Mouse (Mus musculus) B cell, adult 67 days (primary cell): ENCODE data around the gene Zfp595. TPM values are rescaled to one million over a fixed set of nuclear protein-coding genes. Genes with fewer than 3 reads are reported as not detected.

ENCODE experiments used
- total RNA-seq, 2 experiments: library from RNA; stranded (reverse); gene quantifications; 4 replicates each; pipeline ENCODE4 v1.2.4; 2023

Gene Zfp595
- 10 to 100 TPM; 15.0 to 19.8 TPM for total RNA-seq

GRCm38 (mm10) chr13:67332019-67332724 is at the start of gene Zfp595:
TSS of gene Zfp595 (minus strand) at chr13:67332570.

GRCm38 (mm10) chr13:67375050-67375911 is 42.9 kb upstream of the Zfp595 start, which contains the start of the genes Gm28041 and Zfp456:
TSS of gene Gm28041 (minus strand) at chr13:67375733.
TSS of gene Zfp456 (minus strand) at chr13:67375810.

GRCm38 (mm10) chr13:67360131-67360744 is 27.9 kb upstream of the Zfp595 start, which contains the start of the genes Gm28044 and Zfp953:
TSS of gene Gm28044 (minus strand) at chr13:67360536.
TSS of gene Zfp953 (minus strand) at chr13:67360605.

GRCm38 (mm10) chr13:67305822-67306672 is 26.3 kb downstream of the Zfp595 start, which contains the start of gene Zfp457:
TSS of gene Zfp457 (minus strand) at chr13:67306485.

GRCm38 (mm10) chr13:67278314-67278713 is 54.1 kb downstream of the Zfp595 start, which contains the start of gene Zfp458:
TSS of gene Zfp458 (minus strand) at chr13:67278466.

Other genes starting within 250 kb of the Zfp595 start
- gene Zfp708, start 234.6 kb downstream of the Zfp595 start, total RNA-seq, result 1 to 10 TPM; 2.2 to 3.5 TPM
- gene Gm28557, start 224.0 kb downstream of the Zfp595 start, total RNA-seq, result 1 to 10 TPM; 4.0 to 5.8 TPM
- gene Rslcan18, start 216.3 kb downstream of the Zfp595 start, total RNA-seq, result 1 to 10 TPM in 1 of 2 experiments, under 1 TPM in 1; 0.95 to 1.4 TPM
- gene Zfp759, start 210.9 kb downstream of the Zfp595 start, total RNA-seq, result 10 to 100 TPM in 1 of 2 experiments, 1 to 10 TPM in 1; 8.9 to 10.7 TPM
- gene Rsl1, start 159.4 kb downstream of the Zfp595 start, total RNA-seq, result 10 to 100 TPM; 18.3 to 22.3 TPM
- gene Zfp455, start 138.1 kb downstream of the Zfp595 start, total RNA-seq, result 1 to 10 TPM; 2.8 to 5.2 TPM
- gene Zfp458, start 54.1 kb downstream of the Zfp595 start, total RNA-seq, result 1 to 10 TPM; 2.1 to 4.1 TPM
- 1 to 10 TPM; 1.1 to 5.4 TPM for gene Zfp457, start 26.1 kb downstream of the Zfp595 start, total RNA-seq
- gene Gm28044, start 28.0 kb upstream of the Zfp595 start, total RNA-seq, result 1 to 10 TPM; 1.2 to 4.3 TPM
- gene Zfp953, start 28.0 kb upstream of the Zfp595 start, total RNA-seq, result 10 to 100 TPM; 10.2 to 13.3 TPM
- gene Gm28041, start 43.2 kb upstream of the Zfp595 start, total RNA-seq, result 1 to 10 TPM; 2.4 to 4.4 TPM
- gene Zfp456, start 43.2 kb upstream of the Zfp595 start, total RNA-seq, result 10 to 100 TPM; 12.0 to 13.6 TPM
- 10 to 100 TPM; 17.7 to 23.2 TPM for gene Zfp429, start 67.2 kb upstream of the Zfp595 start, total RNA-seq
- gene Zfp459, start 88.8 kb upstream of the Zfp595 start, total RNA-seq, result 1 to 10 TPM; 3.4 to 3.5 TPM
- gene Zfp874a, start 119.1 kb upstream of the Zfp595 start, total RNA-seq, result 1 to 10 TPM; 6.5 to 7.0 TPM
- 10 to 100 TPM; 12.2 to 17.1 TPM for gene Zfp874b, start 151.7 kb upstream of the Zfp595 start, total RNA-seq
- gene Zfp58, start 168.0 kb upstream of the Zfp595 start, total RNA-seq, result 10 to 100 TPM; 13.3 to 16.8 TPM
- gene Gm26965, start 193.6 kb upstream of the Zfp595 start, total RNA-seq, result not detected
- gene Zfp87, start 193.6 kb upstream of the Zfp595 start, total RNA-seq, result 10 to 100 TPM; 24.1 to 31.2 TPM
- gene Zfp748, start 221.3 kb upstream of the Zfp595 start, total RNA-seq, result 10 to 100 TPM; 11.5 to 15.2 TPM